Mouse (Mus musculus): ENCODE results near the gene Otud7b.

Gene Otud7b

GRCm38 (mm10) chr3:96087219-96087618, 17.1 kb upstream of the Otud7b start:
- no peak for DNase-seq

- DNase-seq: no peak
Observed at GRCm38 (mm10) chr3:96087801-96088200, 16.5 kb upstream of the Otud7b start.

GRCm38 (mm10) chr3:96089882-96090489, 14.3 kb upstream of the Otud7b start:
- DNase-seq: no peak

- no peak for DNase-seq
Observed at GRCm38 (mm10) chr3:96091146-96091545, 13.2 kb upstream of the Otud7b start.

GRCm38 (mm10) chr3:96091966-96092365, 12.4 kb upstream of the Otud7b start:
- no peak for DNase-seq

GRCm38 (mm10) chr3:96093509-96093908, 10.8 kb upstream of the Otud7b start:
- no peak for DNase-seq

- DNase-seq: no peak
Observed at GRCm38 (mm10) chr3:96094203-96094602, 10.1 kb upstream of the Otud7b start.

GRCm38 (mm10) chr3:96098168-96098567, 6.2 kb upstream of the Otud7b start:
- DNase-seq: no peak

GRCm38 (mm10) chr3:96098616-96099267, 5.6 kb upstream of the Otud7b start:
- DNase-seq: no peak

- DNase-seq: peak; percentile 67
Observed at GRCm38 (mm10) chr3:96102100-96102872, 2.0 kb upstream of the Otud7b start.

GRCm38 (mm10) chr3:96103901-96104260, 446 bp upstream of the Otud7b start:
- no peak for DNase-seq

GRCm38 (mm10) chr3:96105232-96105747, 963 bp downstream of the Otud7b start:
- no peak for DNase-seq

- no peak for DNase-seq
Observed at GRCm38 (mm10) chr3:96106151-96106550, 1.8 kb downstream of the Otud7b start.

GRCm38 (mm10) chr3:96108315-96108714, 4.0 kb downstream of the Otud7b start:
- peak; percentile 13 for DNase-seq

GRCm38 (mm10) chr3:96113251-96113650, 8.9 kb downstream of the Otud7b start:
- DNase-seq: peak; percentile 15

- peak; percentile 20 for DNase-seq
Observed at GRCm38 (mm10) chr3:96118142-96118541, 13.8 kb downstream of the Otud7b start.

- DNase-seq: no peak
Observed at GRCm38 (mm10) chr3:96118702-96119101, 14.4 kb downstream of the Otud7b start.

- no peak for DNase-seq
Observed at GRCm38 (mm10) chr3:96124235-96124634, 19.9 kb downstream of the Otud7b start.

- no peak for DNase-seq
Observed at GRCm38 (mm10) chr3:96128128-96128527, 23.8 kb downstream of the Otud7b start.

GRCm38 (mm10) chr3:96132478-96132877, 28.2 kb downstream of the Otud7b start:
- DNase-seq: no peak

- no peak for DNase-seq
Observed at GRCm38 (mm10) chr3:96133327-96133905, 29.1 kb downstream of the Otud7b start.

GRCm38 (mm10) chr3:96135011-96135410, 30.7 kb downstream of the Otud7b start:
- DNase-seq: no peak

GRCm38 (mm10) chr3:96147950-96148349, 43.6 kb downstream of the Otud7b start:
- DNase-seq: peak; percentile 59

Measured in right cerebral cortex, adult 18-20 months (tissue).